Mouse (Mus musculus) stomach, postnatal 0 days (tissue): ENCODE results near the gene Cadps2.

Source experiments
- CTCF ChIP-seq: IDR thresholded peaks from 2 replicates; pipeline ENCODE4 v1.5.1; 2016; ENCODE audit warnings: antibody characterized with exemption, low read depth, mild to moderate bottlenecking, moderate library complexity
- EP300 ChIP-seq: optimal IDR thresholded peaks from 2 replicates; pipeline ENCODE3; 2016; ENCODE audit warnings: antibody characterized with exemption

GRCm38 (mm10) chr6:23260016-23260737 is 579.0 kb downstream of the Cadps2 start:
- TF ChIP-seq EP300 (no peak), CTCF (no peak)
